Mouse (Mus musculus): ENCODE data around the gene Taok1. TPM values are rescaled to one million over a fixed set of nuclear protein-coding genes. Genes with fewer than 3 reads are reported as not detected.

The Taok1 gene
- polyA plus RNA-seq, 1 experiment from 2014 or later, result 10.1 TPM

GRCm38 (mm10) chr11:77505291-77505980, 102.2 kb downstream of the Taok1 start:
- no peak overlapping the region for H3K4me3 ChIP-seq (ENCODE audit: low read length)
- H3K27ac ChIP-seq (ENCODE audit: low read length), result no peak overlapping the region
- ATAC-seq (replicated peaks; ENCODE audit: extremely low read depth, insufficient read depth, low FRiP score), result no peak
- WGBS, result 85% methylated on average over 22 of the region's 22 CpGs
- no peaks in the 10 kb centered on the region for H3K9me3 ChIP-seq (replicated peaks; ENCODE audit: control insufficient read depth, low read length)
- H3K36me3 ChIP-seq (ENCODE audit: control insufficient read depth, insufficient read depth), result peaks cover 38% of the 10 kb centered on the region
- H3K27me3 ChIP-seq (ENCODE audit: control insufficient read depth, insufficient read depth, low read length), result no peaks in the 10 kb centered on the region
- H3K4me1 ChIP-seq (ENCODE audit: control insufficient read depth, insufficient read depth, low read length), result peaks cover 13% of the 10 kb centered on the region
- no peak overlapping the region for H3K4me2 ChIP-seq (ENCODE audit: low read depth, low read length)
- no peak overlapping the region for H3K9ac ChIP-seq (ENCODE audit: low read length)

- no peak overlapping the region for H3K9ac ChIP-seq (ENCODE audit: low read length)
- 94% methylated on average over 19 of the region's 19 CpGs for WGBS
Measured at GRCm38 (mm10) chr11:77504377-77504776, 103.2 kb downstream of the Taok1 start.

GRCm38 (mm10) chr11:77503511-77503910, 104.1 kb downstream of the Taok1 start:
- no peak overlapping the region for H3K4me2 ChIP-seq (ENCODE audit: low read depth, low read length)
- no peak overlapping the region; the same call in 1 of the 2 replicates for H3K9ac ChIP-seq (ENCODE audit: low read length)
- H3K4me3 ChIP-seq (ENCODE audit: low read length), result no peak overlapping the region
- no peak; the same call in 1 of the 2 replicates for ATAC-seq (replicated peaks; ENCODE audit: extremely low read depth, insufficient read depth, low FRiP score)
- H3K4me1 ChIP-seq (ENCODE audit: control insufficient read depth, insufficient read depth, low read length), result peaks cover 15% of the 10 kb centered on the region
- H3K27ac ChIP-seq (ENCODE audit: low read length), result no peak overlapping the region
- H3K9me3 ChIP-seq (replicated peaks; ENCODE audit: control insufficient read depth, low read length), result no peaks in the 10 kb centered on the region
- WGBS, result 67% methylated on average over 3 of the region's 3 CpGs
- H3K27me3 ChIP-seq (ENCODE audit: control insufficient read depth, insufficient read depth, low read length), result no peaks in the 10 kb centered on the region
- peaks cover 50% of the 10 kb centered on the region for H3K36me3 ChIP-seq (ENCODE audit: control insufficient read depth, insufficient read depth)

More at GRCm38 (mm10) chr11:77504377-77504776, 103.2 kb downstream of the Taok1 start:
- Histone ChIP-seq H3K4me2 (ENCODE audit: low read depth, low read length) (no peak overlapping the region), H3K4me3 (ENCODE audit: low read length) (no peak overlapping the region), H3K27me3 (ENCODE audit: control insufficient read depth, insufficient read depth, low read length) (no peaks in the 10 kb centered on the region), H3K27ac (ENCODE audit: low read length) (no peak overlapping the region), H3K9me3 (replicated peaks; ENCODE audit: control insufficient read depth, low read length) (no peaks in the 10 kb centered on the region), H3K4me1 (ENCODE audit: control insufficient read depth, insufficient read depth, low read length) (peaks cover 13% of the 10 kb centered on the region), H3K36me3 (ENCODE audit: control insufficient read depth, insufficient read depth) (peaks cover 48% of the 10 kb centered on the region)
- ATAC-seq (replicated peaks; ENCODE audit: extremely low read depth, insufficient read depth, low FRiP score), result no peak

- ATAC-seq (replicated peaks; ENCODE audit: extremely low read depth, insufficient read depth, low FRiP score), result no peak
- Histone ChIP-seq H3K27me3 (ENCODE audit: control insufficient read depth, insufficient read depth, low read length) (no peaks in the 10 kb centered on the region), H3K4me2 (ENCODE audit: low read depth, low read length) (no peak overlapping the region), H3K27ac (ENCODE audit: low read length) (no peak overlapping the region), H3K4me3 (ENCODE audit: low read length) (no peak overlapping the region), H3K36me3 (ENCODE audit: control insufficient read depth, insufficient read depth) (peaks cover 50% of the 10 kb centered on the region), H3K9ac (ENCODE audit: low read length) (no peak overlapping the region), H3K9me3 (replicated peaks; ENCODE audit: control insufficient read depth, low read length) (no peaks in the 10 kb centered on the region), H3K4me1 (ENCODE audit: control insufficient read depth, insufficient read depth, low read length) (peaks cover 18% of the 10 kb centered on the region)
- 77% methylated on average over 6 of the region's 6 CpGs for WGBS
Measured at GRCm38 (mm10) chr11:77502481-77502880, 105.1 kb downstream of the Taok1 start.

GRCm38 (mm10) chr11:77501971-77502370, 105.6 kb downstream of the Taok1 start:
- ATAC-seq (replicated peaks; ENCODE audit: extremely low read depth, insufficient read depth, low FRiP score), result no peak
- H3K4me3 ChIP-seq (ENCODE audit: low read length), result no peak overlapping the region
- H3K36me3 ChIP-seq (ENCODE audit: control insufficient read depth, insufficient read depth), result peaks cover 50% of the 10 kb centered on the region
- H3K4me1 ChIP-seq (ENCODE audit: control insufficient read depth, insufficient read depth, low read length), result peaks cover 21% of the 10 kb centered on the region
- H3K4me2 ChIP-seq (ENCODE audit: low read depth, low read length), result no peak overlapping the region
- no peaks in the 10 kb centered on the region for H3K9me3 ChIP-seq (replicated peaks; ENCODE audit: control insufficient read depth, low read length)
- H3K9ac ChIP-seq (ENCODE audit: low read length), result no peak overlapping the region
- no peak overlapping the region for H3K27ac ChIP-seq (ENCODE audit: low read length)
- WGBS, result 90% methylated on average over 4 of the region's 4 CpGs
- H3K27me3 ChIP-seq (ENCODE audit: control insufficient read depth, insufficient read depth, low read length), result no peaks in the 10 kb centered on the region

- 19% methylated on average over 5 of the region's 5 CpGs for WGBS
- no peak overlapping the region for H3K4me3 ChIP-seq (ENCODE audit: low read length)
- no peaks in the 10 kb centered on the region for H3K27me3 ChIP-seq (ENCODE audit: control insufficient read depth, insufficient read depth, low read length)
- H3K4me1 ChIP-seq (ENCODE audit: control insufficient read depth, insufficient read depth, low read length), result peaks cover 25% of the 10 kb centered on the region
- H3K27ac ChIP-seq (ENCODE audit: low read length), result no peak overlapping the region
- peaks cover 47% of the 10 kb centered on the region for H3K36me3 ChIP-seq (ENCODE audit: control insufficient read depth, insufficient read depth)
- no peak overlapping the region for H3K4me2 ChIP-seq (ENCODE audit: low read depth, low read length)
- ATAC-seq (replicated peaks; ENCODE audit: extremely low read depth, insufficient read depth, low FRiP score), result no peak
- no peak overlapping the region for H3K9ac ChIP-seq (ENCODE audit: low read length)
- H3K9me3 ChIP-seq (replicated peaks; ENCODE audit: control insufficient read depth, low read length), result no peaks in the 10 kb centered on the region
Measured at GRCm38 (mm10) chr11:77501392-77501791, 106.2 kb downstream of the Taok1 start.

GRCm38 (mm10) chr11:77500361-77501325, 107.0 kb downstream of the Taok1 start:
- Histone ChIP-seq H3K4me1 (ENCODE audit: control insufficient read depth, insufficient read depth, low read length) (peaks cover 30% of the 10 kb centered on the region), H3K9ac (ENCODE audit: low read length) (no peak overlapping the region), H3K9me3 (replicated peaks; ENCODE audit: control insufficient read depth, low read length) (no peaks in the 10 kb centered on the region), H3K27ac (ENCODE audit: low read length) (no peak overlapping the region), H3K4me2 (ENCODE audit: low read depth, low read length) (no peak overlapping the region), H3K27me3 (ENCODE audit: control insufficient read depth, insufficient read depth, low read length) (no peaks in the 10 kb centered on the region), H3K36me3 (ENCODE audit: control insufficient read depth, insufficient read depth) (peaks cover 40% of the 10 kb centered on the region), H3K4me3 (ENCODE audit: low read length) (no peak overlapping the region)
- no peak for ATAC-seq (replicated peaks; ENCODE audit: extremely low read depth, insufficient read depth, low FRiP score)
- WGBS, result 83% methylated on average over 17 of the region's 17 CpGs

- WGBS, result 80% methylated on average over 7 of the region's 7 CpGs
- Histone ChIP-seq H3K4me2 (ENCODE audit: low read depth, low read length) (no peak overlapping the region), H3K4me1 (ENCODE audit: control insufficient read depth, insufficient read depth, low read length) (peaks cover 43% of the 10 kb centered on the region)
Measured at GRCm38 (mm10) chr11:77499354-77499753, 108.3 kb downstream of the Taok1 start.

More at GRCm38 (mm10) chr11:77499354-77499753, 108.3 kb downstream of the Taok1 start:
- no peak for ATAC-seq (replicated peaks; ENCODE audit: extremely low read depth, insufficient read depth, low FRiP score)
- peaks cover 28% of the 10 kb centered on the region for H3K36me3 ChIP-seq (ENCODE audit: control insufficient read depth, insufficient read depth)
- no peaks in the 10 kb centered on the region for H3K27me3 ChIP-seq (ENCODE audit: control insufficient read depth, insufficient read depth, low read length)
- no peak overlapping the region for H3K4me3 ChIP-seq (ENCODE audit: low read length)
- H3K9ac ChIP-seq (ENCODE audit: low read length), result no peak overlapping the region
- H3K9me3 ChIP-seq (replicated peaks; ENCODE audit: control insufficient read depth, low read length), result no peaks in the 10 kb centered on the region
- H3K27ac ChIP-seq (ENCODE audit: low read length), result no peak overlapping the region
